Mouse (Mus musculus) kidney, embryonic 14.5 days (tissue): Measurements from ENCODE around the gene Ptprm. TPM values are rescaled to one million over a fixed set of nuclear protein-coding genes. Genes with fewer than 3 reads are reported as not detected.

Experiments used
- ATAC-seq: fragments of 200-750 bp; cut with Nextera tagmentation; 2 replicates; pipeline ENCODE4 v1.8.0; 2017; ENCODE audit warnings: moderate number of reproducible peaks, mild to moderate bottlenecking, moderate TSS enrichment, moderate library complexity; ENCODE audit not compliant: low FRiP score, low TSS enrichment
- H3K27ac ChIP-seq: fragments of 300-500 bp; sonication (generic); 2 replicates; pipeline ENCODE4 v1.5.1; 2014; ENCODE audit warnings: low read depth, mild to moderate bottlenecking, low read length, moderate library complexity, mixed read lengths
- H3K27me3 ChIP-seq: fragments of 300-500 bp; sonication (generic); 2 replicates; pipeline ENCODE4 v1.6.1; 2014; ENCODE audit warnings: mild to moderate bottlenecking, low read length; ENCODE audit not compliant: control insufficient read depth, insufficient read depth
- H3K36me3 ChIP-seq: fragments of 300-500 bp; sonication (generic); 2 replicates; pipeline ENCODE4 v1.6.1; 2014; ENCODE audit warnings: low read length, mixed read lengths; ENCODE audit not compliant: control insufficient read depth, insufficient read depth
- H3K4me1 ChIP-seq: fragments of 300-500 bp; sonication (generic); 2 replicates; pipeline ENCODE4 v1.6.1; 2014; ENCODE audit warnings: low read length, mixed read lengths; ENCODE audit not compliant: control insufficient read depth, insufficient read depth
- H3K4me2 ChIP-seq: fragments of 300-500 bp; sonication (generic); replicated peaks from 2 replicates; pipeline ENCODE4 v1.6.1; 2014; ENCODE audit warnings: low read depth, mild to moderate bottlenecking, low read length
- H3K4me3 ChIP-seq: fragments of 300-500 bp; sonication (generic); 2 replicates; pipeline ENCODE4 v1.5.1; 2014; ENCODE audit warnings: mild to moderate bottlenecking, low read length
- H3K9ac ChIP-seq: fragments of 300-500 bp; sonication (generic); 2 replicates; pipeline ENCODE4 v1.6.1; 2014; ENCODE audit warnings: low read depth, mild to moderate bottlenecking, low read length, moderate library complexity
- H3K9me3 ChIP-seq: fragments of 300-500 bp; sonication (generic); 2 replicates; pipeline ENCODE4 v1.6.1; 2016; ENCODE audit warnings: low read length; ENCODE audit not compliant: control insufficient read depth
- WGBS: fragments of 180-500 bp; shearing (Covaris S2); extraction: QIAGEN DNeasy Blood & Tissue Kit; methylation state at CpG from one replicate; pipeline ENCODE4 v1.1.7; 2014; 5-methylcytosine and 5-hydroxymethylcytosine counted together
- polyA plus RNA-seq: library from polyadenylated mRNA; unstranded; fragments of >200 nt; fragmentation: Nextera tagmentation; extraction: Ambion mirVana; gene quantifications from 2 replicates; pipeline ENCODE4 v1.2.1, GENCODE M21; 2014

Gene Ptprm
- polyA plus RNA-seq, 1 experiment from 2014 or later: 22.6 TPM

DNA sequence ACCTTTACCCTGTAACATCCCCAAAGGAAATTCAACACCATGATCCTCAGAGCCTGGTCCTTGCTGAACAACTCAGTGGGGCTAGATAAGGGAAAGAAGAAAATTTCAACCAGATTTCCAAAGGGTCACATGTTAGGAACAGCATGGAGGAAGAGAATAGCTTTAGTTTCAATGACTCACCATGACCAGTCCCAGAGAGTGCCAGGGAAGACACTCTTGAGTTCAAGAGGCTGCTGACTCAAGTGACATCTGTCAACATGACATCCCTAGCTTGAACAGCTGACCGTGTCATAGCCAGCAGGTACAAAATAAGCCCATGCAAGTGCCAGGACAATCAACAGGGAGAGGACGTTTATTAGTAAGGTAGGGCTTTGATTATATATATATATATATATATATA, 182.9 kb downstream of the Ptprm start:
- H3K36me3 ChIP-seq: no peaks in the 10 kb centered on the region
- no peaks in the 10 kb centered on the region for H3K27me3 ChIP-seq
- no peaks in the 10 kb centered on the region for H3K9me3 ChIP-seq
- no peak overlapping the region for H3K4me3 ChIP-seq
- no peak for ATAC-seq
- H3K4me1 ChIP-seq: no peaks in the 10 kb centered on the region
- no peak overlapping the region for H3K4me2 ChIP-seq
- H3K9ac ChIP-seq: no peak overlapping the region
- WGBS: 80% methylated on average over 2 of the region's 2 CpGs
- H3K27ac ChIP-seq: no peak overlapping the region

DNA sequence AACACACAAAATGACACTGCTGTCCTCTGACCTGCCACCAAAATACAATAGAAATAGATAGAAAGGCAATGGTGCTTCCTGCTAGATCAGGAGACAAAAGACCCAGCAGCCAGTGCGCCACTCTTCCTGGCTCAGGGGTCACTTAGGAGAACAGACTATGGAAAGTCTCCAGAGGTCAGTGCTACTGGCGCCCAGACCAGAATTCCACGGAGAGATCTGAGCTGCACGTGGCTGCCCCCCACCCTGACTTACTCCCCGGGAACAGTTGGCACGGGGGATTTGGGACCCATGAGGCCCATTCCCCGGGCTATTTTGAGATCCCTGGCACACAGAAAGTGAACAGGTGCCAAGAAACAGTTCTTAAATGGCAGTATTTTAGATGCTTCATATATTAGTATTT, 183.6 kb downstream of the Ptprm start:
- Histone ChIP-seq H3K4me3 (no peak overlapping the region), H3K4me1 (no peaks in the 10 kb centered on the region), H3K27ac (no peak overlapping the region), H3K9me3 (no peaks in the 10 kb centered on the region), H3K27me3 (no peaks in the 10 kb centered on the region), H3K4me2 (no peak overlapping the region), H3K9ac (no peak overlapping the region), H3K36me3 (no peaks in the 10 kb centered on the region)
- WGBS: 88% methylated on average over 7 of the region's 7 CpGs
- ATAC-seq: no peak

DNA sequence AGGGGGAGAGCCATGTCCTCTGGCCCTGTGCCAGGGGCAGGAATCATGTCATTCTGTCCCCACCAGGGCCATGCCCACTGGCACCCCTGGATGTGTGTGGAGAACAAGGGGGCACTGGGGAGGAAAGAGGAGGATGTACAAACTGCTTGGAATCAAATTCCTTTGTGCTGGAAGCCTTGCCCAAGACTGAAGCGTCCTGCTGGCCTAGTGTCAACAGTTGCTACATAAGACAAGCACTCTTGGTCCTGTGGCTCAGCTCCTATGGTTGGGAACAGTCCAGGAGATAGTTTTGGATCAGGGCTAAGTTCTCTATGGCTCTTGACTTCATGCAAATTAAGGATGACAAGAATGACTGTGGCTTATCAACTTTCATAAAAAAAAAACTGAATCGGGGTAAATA, 188.4 kb downstream of the Ptprm start:
- no peak for ATAC-seq
- 83% methylated on average over 2 of the region's 2 CpGs for WGBS
- Histone ChIP-seq H3K9ac (no peak overlapping the region), H3K27ac (no peak overlapping the region), H3K4me3 (no peak overlapping the region), H3K36me3 (no peaks in the 10 kb centered on the region), H3K4me2 (no peak overlapping the region), H3K27me3 (no peaks in the 10 kb centered on the region), H3K9me3 (no peaks in the 10 kb centered on the region), H3K4me1 (no peaks in the 10 kb centered on the region)

DNA sequence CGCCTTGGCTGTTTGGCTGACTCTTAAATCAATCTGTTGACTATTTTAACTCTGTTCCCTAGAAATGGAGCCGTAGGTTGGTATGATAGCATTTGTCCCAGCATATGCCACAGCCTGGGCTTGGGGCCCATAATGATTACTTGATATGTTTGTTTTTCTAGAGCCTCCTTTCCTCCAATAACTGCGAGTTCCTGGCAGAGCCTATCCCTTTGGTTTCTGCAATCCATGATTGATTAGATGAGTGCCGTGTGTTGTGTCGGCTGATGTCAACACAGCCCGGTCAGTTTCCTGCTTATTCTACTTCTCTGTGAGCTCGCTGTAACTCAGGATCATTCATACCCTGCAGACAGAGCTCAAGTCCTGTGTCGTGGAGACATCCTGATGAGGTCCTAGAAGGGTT, 194.6 kb downstream of the Ptprm start:
- no peak overlapping the region for H3K27ac ChIP-seq
- no peak overlapping the region for H3K4me2 ChIP-seq
- H3K9ac ChIP-seq: no peak overlapping the region
- no peaks in the 10 kb centered on the region for H3K36me3 ChIP-seq
- no peaks in the 10 kb centered on the region for H3K27me3 ChIP-seq
- no peaks in the 10 kb centered on the region for H3K4me1 ChIP-seq
- WGBS: 40% methylated on average over 8 of the region's 8 CpGs
- no peaks in the 10 kb centered on the region for H3K9me3 ChIP-seq
- no peak for ATAC-seq
- no peak overlapping the region for H3K4me3 ChIP-seq

DNA sequence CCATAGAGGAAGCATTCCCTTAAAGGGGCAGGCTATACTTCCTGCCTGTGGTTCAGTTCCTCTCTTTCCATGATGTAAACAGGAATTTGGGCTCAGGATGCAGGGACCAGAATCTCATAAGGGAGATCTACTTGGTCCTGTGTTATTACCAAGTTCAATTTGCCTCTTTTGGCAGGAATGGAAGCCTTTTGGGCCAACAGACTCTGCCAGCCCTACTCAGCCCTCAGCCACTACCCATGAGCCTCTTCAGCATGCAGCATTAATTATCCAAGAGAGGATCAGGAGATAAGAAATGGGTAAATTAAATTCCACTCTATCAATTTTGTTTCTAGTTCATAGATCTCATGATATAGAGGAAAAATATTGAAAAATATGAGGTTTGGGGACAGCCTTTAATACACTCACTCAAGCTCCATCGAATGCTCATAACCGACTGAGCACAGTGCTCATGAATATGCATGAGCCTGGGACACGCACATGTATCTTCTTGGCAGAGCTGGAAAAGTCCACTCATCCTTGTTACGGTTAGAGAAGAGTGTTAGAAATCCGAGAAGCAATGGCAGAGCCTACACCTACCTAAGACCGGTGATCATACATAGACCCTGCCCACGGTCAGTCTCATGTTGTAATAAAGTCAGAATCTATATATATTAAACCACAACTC, 197.0 kb downstream of the Ptprm start:
- no peak overlapping the region for H3K27ac ChIP-seq
- H3K36me3 ChIP-seq: no peaks in the 10 kb centered on the region
- H3K4me1 ChIP-seq: no peaks in the 10 kb centered on the region
- H3K4me2 ChIP-seq: no peak overlapping the region
- ATAC-seq: no peak
- WGBS: 89% methylated on average over 7 of the region's 7 CpGs
- no peak overlapping the region for H3K9ac ChIP-seq
- no peaks in the 10 kb centered on the region for H3K27me3 ChIP-seq
- no peak overlapping the region for H3K4me3 ChIP-seq
- H3K9me3 ChIP-seq: no peaks in the 10 kb centered on the region

DNA sequence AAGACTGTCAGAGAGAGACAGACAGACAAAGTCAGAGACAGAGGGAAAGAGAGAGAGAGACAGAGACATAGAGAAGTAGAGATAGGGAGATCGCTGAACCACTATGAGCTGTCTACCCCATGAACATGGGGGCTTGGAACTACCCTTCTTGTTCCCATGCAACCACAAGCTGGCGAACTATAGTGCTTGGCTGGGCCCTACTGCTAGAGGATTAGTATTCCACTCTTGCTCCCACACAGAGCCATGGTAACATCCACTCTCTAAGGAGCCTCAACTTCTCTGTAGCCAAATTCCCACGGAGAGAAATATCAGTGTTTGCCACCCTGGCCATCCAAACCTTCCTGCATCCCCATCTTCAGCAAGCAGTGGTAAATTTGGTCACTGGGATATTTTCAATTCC, 202.0 kb downstream of the Ptprm start:
- H3K4me1 ChIP-seq: no peaks in the 10 kb centered on the region
- no peak overlapping the region for H3K4me3 ChIP-seq
- no peak overlapping the region for H3K9ac ChIP-seq
- no peaks in the 10 kb centered on the region for H3K36me3 ChIP-seq
- WGBS: 84% methylated on average over 3 of the region's 3 CpGs
- no peak overlapping the region for H3K4me2 ChIP-seq
- H3K9me3 ChIP-seq: no peaks in the 10 kb centered on the region
- H3K27me3 ChIP-seq: no peaks in the 10 kb centered on the region
- ATAC-seq: no peak
- H3K27ac ChIP-seq: no peak overlapping the region

DNA sequence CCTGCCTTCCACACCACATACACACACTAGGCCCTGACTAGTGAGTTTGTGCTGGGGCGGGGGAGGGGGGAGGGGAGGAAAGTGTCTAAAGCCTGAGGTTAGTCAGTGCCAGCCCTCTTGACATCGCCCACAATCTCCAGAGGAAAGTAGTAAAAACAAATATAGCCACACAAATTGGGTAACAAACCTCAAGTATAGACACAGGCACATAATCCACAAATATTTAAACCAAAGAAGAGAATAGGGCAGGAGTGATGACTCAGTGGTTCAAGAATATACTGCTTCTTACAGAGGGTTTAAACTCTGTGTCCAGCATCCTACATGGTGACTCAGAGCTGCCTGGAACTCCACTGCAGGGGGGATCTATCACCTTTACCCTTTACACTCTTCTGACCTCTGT, 203.8 kb downstream of the Ptprm start:
- 84% methylated on average over 2 of the region's 2 CpGs for WGBS
- no peak for ATAC-seq
- H3K4me2 ChIP-seq: no peak overlapping the region

DNA sequence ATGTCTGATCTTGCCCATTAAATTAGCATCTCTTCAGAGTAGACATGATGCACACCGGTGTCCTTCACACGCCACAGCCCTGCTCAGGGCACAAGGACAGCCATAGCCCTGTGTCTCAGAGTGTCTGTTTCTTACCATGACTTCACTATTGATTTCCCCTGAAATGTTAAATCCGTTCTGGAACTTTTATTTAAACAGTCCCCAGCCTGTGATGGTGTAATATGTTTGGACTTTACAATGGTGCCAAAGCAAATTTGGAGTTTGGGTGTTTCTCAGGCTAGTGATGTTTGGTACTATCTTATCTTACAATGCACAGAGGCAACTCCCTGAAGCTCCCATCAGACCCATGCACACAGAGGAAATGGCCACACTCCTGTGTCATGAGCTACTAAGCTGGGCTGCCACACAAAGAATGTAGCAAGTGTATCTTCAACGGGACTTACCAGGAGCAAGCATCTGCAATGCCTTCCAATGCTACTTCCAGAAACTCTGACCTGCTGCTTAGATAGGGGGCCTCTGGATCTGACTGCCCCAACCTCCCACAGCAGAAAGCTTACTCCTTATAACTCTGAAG, 212.0 kb downstream of the Ptprm start:
- no peak for ATAC-seq
- 72% methylated on average over 4 of the region's 4 CpGs for WGBS
- Histone ChIP-seq H3K27me3 (no peaks in the 10 kb centered on the region), H3K36me3 (no peaks in the 10 kb centered on the region), H3K4me3 (no peak overlapping the region), H3K4me1 (no peaks in the 10 kb centered on the region), H3K27ac (no peak overlapping the region), H3K4me2 (no peak overlapping the region), H3K9ac (no peak overlapping the region), H3K9me3 (no peaks in the 10 kb centered on the region)

More for the DNA sequence above, 203.8 kb downstream of the Ptprm start:
- Histone ChIP-seq H3K9ac (no peak overlapping the region), H3K36me3 (no peaks in the 10 kb centered on the region), H3K9me3 (no peaks in the 10 kb centered on the region), H3K27me3 (no peaks in the 10 kb centered on the region), H3K27ac (no peak overlapping the region), H3K4me3 (no peak overlapping the region), H3K4me1 (no peaks in the 10 kb centered on the region)

DNA sequence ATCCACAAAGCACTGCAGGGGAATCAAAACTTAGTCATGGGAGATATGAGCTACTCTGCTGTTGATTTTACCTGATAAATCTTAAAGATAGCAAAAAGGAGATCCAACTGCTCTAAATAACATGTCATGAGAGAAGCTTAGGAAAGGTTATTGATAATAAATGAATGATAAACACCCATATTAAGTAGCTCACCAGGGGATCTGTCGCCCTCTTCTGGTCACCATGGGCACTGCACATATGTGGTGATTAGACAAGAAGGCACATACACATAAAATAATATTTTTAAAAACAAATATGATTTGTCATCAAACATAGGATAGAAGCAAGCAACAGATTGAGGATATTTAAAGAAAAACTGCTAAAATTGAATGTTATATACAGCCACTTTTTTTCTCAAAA, 213.8 kb downstream of the Ptprm start:
- no peak overlapping the region for H3K4me2 ChIP-seq
- no peak for ATAC-seq
- no peaks in the 10 kb centered on the region for H3K9me3 ChIP-seq
- H3K27me3 ChIP-seq: no peaks in the 10 kb centered on the region
- no peak overlapping the region for H3K9ac ChIP-seq
- WGBS: 40% methylated on average over 1 of the region's 1 CpGs
- no peak overlapping the region for H3K27ac ChIP-seq
- no peaks in the 10 kb centered on the region; the same call in 1 of the 2 replicates for H3K4me1 ChIP-seq
- no peak overlapping the region for H3K4me3 ChIP-seq
- H3K36me3 ChIP-seq: no peaks in the 10 kb centered on the region
